Mouse (Mus musculus) kidney, postnatal 0 days (tissue): ENCODE measurements around the gene Dusp28. TPM values are rescaled to one million over a fixed set of nuclear protein-coding genes. Genes with fewer than 3 reads are reported as not detected.
"Not testable (repeated sequence)": the region's sequence is repeated elsewhere in the genome, so short reads cannot be mapped to it uniquely, and the experiment has no call there.

ENCODE experiments used
- ATAC-seq: fragments of 200-750 bp; cut with Nextera tagmentation; replicated peaks from 2 replicates; pipeline ENCODE4 v1.8.0; 2017; ENCODE audit warnings: low read depth, moderate number of reproducible peaks, moderate TSS enrichment, moderate library complexity; ENCODE audit not compliant: low FRiP score
- DNase-seq: peaks from one replicate; pipeline ENCODE4 v3.0.0-alpha.2; 2016; ENCODE audit warnings: low spot score
- H3K27ac ChIP-seq: fragments of 300-500 bp; sonication (generic); 2 replicates; pipeline ENCODE4 v1.5.1; 2014; ENCODE audit warnings: mild to moderate bottlenecking
- H3K27me3 ChIP-seq: fragments of 300-500 bp; sonication (generic); 2 replicates; pipeline ENCODE4 v1.6.1; 2014; ENCODE audit warnings: low read length, mixed read lengths; ENCODE audit not compliant: insufficient read depth
- H3K36me3 ChIP-seq: fragments of 300-500 bp; sonication (generic); 2 replicates; pipeline ENCODE4 v1.6.1; 2014; ENCODE audit warnings: low read length, mixed read lengths; ENCODE audit not compliant: insufficient read depth
- H3K4me1 ChIP-seq: fragments of 300-500 bp; sonication (generic); replicated peaks from 2 replicates; pipeline ENCODE4 v1.6.1; 2014; ENCODE audit warnings: antibody characterized with exemption, low read length, mixed read lengths; ENCODE audit not compliant: insufficient read depth
- H3K4me2 ChIP-seq: fragments of 300-500 bp; sonication (generic); 2 replicates; pipeline ENCODE4 v1.6.1; 2014; ENCODE audit warnings: mild to moderate bottlenecking, low read length, moderate library complexity, mixed read lengths
- H3K4me3 ChIP-seq: fragments of 300-500 bp; sonication (generic); replicated peaks from 2 replicates; pipeline ENCODE4 v1.5.1; 2014; ENCODE audit warnings: low read depth, low read length
- H3K9ac ChIP-seq: fragments of 300-500 bp; sonication (generic); 2 replicates; pipeline ENCODE4 v1.6.1; 2014; ENCODE audit warnings: low read depth, low read length
- H3K9me3 ChIP-seq: fragments of 300-500 bp; sonication (generic); replicated peaks from 2 replicates; pipeline ENCODE4 v1.6.1; 2016; ENCODE audit warnings: low read length, inconsistent platforms, mixed read lengths
- CTCF ChIP-seq: IDR thresholded peaks from 2 replicates; pipeline ENCODE4 v1.5.1; 2016; ENCODE audit warnings: antibody characterized with exemption, low read depth, mild to moderate bottlenecking, moderate library complexity
- WGBS: fragments of 180-500 bp; shearing (Covaris S2); extraction: QIAGEN DNeasy Blood & Tissue Kit; methylation state at CpG from one replicate; pipeline ENCODE4 v1.1.7; 2014; 5-methylcytosine and 5-hydroxymethylcytosine counted together
- polyA plus RNA-seq: library from polyadenylated mRNA; unstranded; fragments of >200 nt; fragmentation: Nextera tagmentation; extraction: Ambion mirVana; gene quantifications from 2 replicates; pipeline ENCODE4 v1.2.1, GENCODE M21; 2015

The Dusp28 gene
- polyA plus RNA-seq, 1 experiment from 2014 or later = 22.3 TPM

DNA sequence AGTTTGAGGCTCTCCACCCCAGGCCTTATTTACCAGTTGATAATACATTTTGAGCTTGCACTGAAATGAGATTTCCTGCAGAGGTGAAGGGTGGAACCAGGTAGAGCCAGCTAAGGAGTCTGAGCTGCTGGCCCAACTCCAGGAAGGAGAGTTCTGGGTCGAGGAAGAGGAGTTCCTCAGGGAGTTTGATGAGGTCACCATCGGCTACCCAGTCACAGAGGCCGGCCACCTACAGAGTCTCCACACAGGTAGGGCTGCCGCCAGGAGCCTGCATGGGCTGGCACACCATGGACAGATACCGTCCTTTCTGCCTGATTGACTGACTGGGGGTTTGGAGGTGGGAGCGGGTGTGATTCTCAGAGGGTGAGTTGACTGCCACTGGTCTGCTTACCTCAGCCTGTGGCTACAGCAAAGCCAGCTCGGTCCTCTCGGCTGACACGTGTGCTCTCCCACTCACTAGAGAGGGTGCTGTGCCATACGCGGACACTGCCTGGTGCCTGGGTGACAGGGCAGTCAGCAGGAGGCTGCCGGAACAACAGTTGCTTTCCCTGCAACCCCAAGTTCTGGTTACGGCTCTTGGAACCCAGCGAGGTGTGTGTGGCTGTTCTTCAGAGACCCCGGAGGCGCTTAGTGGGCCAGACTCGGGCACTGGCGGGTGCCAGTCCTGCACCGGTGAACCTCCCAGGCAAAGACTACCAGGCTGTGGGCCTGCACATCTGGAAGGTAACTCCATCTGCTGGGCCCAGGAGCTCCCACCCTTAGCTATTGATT, 36.6 kb downstream of the Dusp28 start:
- WGBS = 94% methylated on average over 19 of the region's 19 CpGs
- H3K4me3 ChIP-seq = no peak overlapping the region
- no peak for ATAC-seq
- H3K27me3 ChIP-seq = no peaks in the 10 kb centered on the region
- H3K9me3 ChIP-seq = no peaks in the 10 kb centered on the region
- TF ChIP-seq CTCF = no peak
- DNase-seq = no peak
- no peaks in the 10 kb centered on the region for H3K4me1 ChIP-seq
- no peak overlapping the region for H3K9ac ChIP-seq
- H3K4me2 ChIP-seq = no peak overlapping the region
- H3K36me3 ChIP-seq = peaks cover 70% of the 10 kb centered on the region
- no peak overlapping the region for H3K27ac ChIP-seq

DNA sequence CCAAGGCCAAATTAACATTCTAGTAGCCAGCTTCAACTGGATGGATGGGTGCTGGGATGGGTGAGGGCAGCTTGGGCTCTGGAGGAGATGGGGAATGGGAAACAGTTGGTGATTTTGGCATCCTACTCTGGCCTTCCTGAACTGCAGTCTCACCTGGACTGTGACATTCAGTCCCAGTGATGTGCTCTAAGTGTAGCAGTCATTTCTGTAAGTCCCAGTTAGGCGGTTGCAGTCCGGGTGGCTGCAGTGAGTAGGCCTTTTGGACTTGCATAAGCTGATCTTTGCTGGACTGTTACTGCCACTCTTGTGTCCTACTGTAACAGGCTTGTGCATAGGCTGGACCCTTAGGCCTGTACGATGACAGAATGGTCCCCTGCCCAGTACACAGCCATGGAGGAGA, 41.2 kb downstream of the Dusp28 start:
- H3K27ac ChIP-seq = no peak overlapping the region
- no peak for ATAC-seq
- 97% methylated on average over 3 of the region's 3 CpGs for WGBS
- H3K4me1 ChIP-seq = no peaks in the 10 kb centered on the region
- H3K9me3 ChIP-seq = no peaks in the 10 kb centered on the region
- H3K4me2 ChIP-seq = no peak overlapping the region
- DNase-seq = no peak
- H3K27me3 ChIP-seq = no peaks in the 10 kb centered on the region
- H3K4me3 ChIP-seq = no peak overlapping the region
- H3K36me3 ChIP-seq = peaks cover 37% of the 10 kb centered on the region
- TF ChIP-seq CTCF = no peak
- H3K9ac ChIP-seq = no peak overlapping the region

DNA sequence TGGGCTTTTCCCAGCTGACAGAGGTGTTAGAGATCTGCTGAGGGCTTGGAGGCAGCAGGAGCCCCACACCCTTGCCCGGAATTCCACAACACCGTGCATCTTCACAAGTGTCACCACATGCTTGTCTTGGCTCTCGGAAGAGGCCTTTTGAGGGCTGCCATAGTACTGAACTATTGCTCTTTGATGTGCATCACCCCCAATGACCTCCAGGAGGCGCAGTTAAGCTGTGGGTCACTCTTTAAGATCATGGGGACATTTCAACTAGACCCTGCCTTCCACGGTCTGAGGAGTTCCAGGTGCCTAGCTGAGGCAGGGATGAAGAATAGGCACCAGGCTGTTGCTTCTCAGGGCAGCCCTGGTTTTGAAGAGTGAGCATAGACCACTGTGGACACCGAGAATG, 42.6 kb downstream of the Dusp28 start:
- no peak overlapping the region for H3K4me2 ChIP-seq

DNA sequence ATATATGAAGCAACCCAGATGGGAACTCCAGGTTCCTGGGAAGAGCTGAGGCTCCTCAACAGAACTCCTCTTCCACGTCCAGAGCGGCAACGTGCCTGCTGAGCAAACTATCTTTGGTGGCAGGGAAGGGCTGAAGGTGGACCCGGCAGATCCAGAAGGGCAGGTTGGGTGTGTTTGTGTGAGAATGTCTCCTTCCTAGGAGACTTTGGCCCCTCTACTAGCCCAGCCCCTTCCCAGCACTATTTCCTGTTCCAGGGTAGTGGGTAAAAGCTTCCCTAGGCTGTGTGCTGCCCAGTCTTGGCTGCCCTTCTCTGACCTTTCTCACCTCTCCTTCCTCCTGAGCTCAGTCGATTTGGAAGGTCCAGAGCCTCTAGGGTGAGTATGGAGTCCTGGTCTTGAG, 43.8 kb downstream of the Dusp28 start, which contains the start of gene Gpr35:
TSS of gene Gpr35 (plus strand) at position 259 of the 400 bp plus-strand sequence.
- Histone ChIP-seq H3K27ac (no peak within 1 kb of the TSS), H3K4me1 (no peaks in the 10 kb centered on the region), H3K4me3 (no peak within 1 kb of the TSS), H3K4me2 (no peak within 1 kb of the TSS), H3K27me3 (no peaks in the 10 kb centered on the region), H3K9me3 (no peaks in the 10 kb centered on the region), H3K9ac (no peak within 1 kb of the TSS), H3K36me3 (peaks cover 17% of the 10 kb centered on the region)
- WGBS = 80% methylated on average over 5 of the region's 5 CpGs
- TF ChIP-seq CTCF = no peak
- ATAC-seq = peak; percentile 42; the same call in 1 of the 2 replicates
- no peak for DNase-seq

More for the DNA sequence above, 42.6 kb downstream of the Dusp28 start:
- 55% methylated on average over 6 of the region's 6 CpGs for WGBS
- ATAC-seq = no peak
- Histone ChIP-seq H3K9me3 (no peaks in the 10 kb centered on the region), H3K9ac (no peak overlapping the region), H3K4me1 (no peaks in the 10 kb centered on the region), H3K4me3 (no peak overlapping the region), H3K27ac (no peak overlapping the region), H3K27me3 (no peaks in the 10 kb centered on the region), H3K36me3 (peaks cover 29% of the 10 kb centered on the region)
- peak; percentile 59 for TF ChIP-seq CTCF
- no peak for DNase-seq

DNA sequence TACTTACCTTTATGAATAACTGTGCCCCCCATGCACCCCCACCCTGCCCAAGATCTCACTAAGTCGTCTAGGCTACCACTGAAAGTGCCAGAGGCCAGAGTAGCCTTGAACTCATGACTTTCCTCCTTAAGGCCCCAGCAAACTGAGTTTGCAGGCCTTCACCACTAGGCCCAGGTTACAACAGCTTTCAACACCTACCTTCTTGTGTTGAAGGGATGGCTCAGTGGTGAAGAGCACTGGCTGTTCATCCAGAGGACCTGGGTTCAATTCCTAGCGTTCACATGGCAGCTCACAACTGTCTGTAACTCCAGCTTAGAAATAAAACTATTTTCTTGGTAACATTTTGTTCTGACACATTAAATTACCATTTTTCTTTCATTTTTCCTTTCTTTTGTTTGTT, 46.9 kb downstream of the Dusp28 start:
- WGBS = 71% methylated on average over 2 of the region's 2 CpGs

DNA sequence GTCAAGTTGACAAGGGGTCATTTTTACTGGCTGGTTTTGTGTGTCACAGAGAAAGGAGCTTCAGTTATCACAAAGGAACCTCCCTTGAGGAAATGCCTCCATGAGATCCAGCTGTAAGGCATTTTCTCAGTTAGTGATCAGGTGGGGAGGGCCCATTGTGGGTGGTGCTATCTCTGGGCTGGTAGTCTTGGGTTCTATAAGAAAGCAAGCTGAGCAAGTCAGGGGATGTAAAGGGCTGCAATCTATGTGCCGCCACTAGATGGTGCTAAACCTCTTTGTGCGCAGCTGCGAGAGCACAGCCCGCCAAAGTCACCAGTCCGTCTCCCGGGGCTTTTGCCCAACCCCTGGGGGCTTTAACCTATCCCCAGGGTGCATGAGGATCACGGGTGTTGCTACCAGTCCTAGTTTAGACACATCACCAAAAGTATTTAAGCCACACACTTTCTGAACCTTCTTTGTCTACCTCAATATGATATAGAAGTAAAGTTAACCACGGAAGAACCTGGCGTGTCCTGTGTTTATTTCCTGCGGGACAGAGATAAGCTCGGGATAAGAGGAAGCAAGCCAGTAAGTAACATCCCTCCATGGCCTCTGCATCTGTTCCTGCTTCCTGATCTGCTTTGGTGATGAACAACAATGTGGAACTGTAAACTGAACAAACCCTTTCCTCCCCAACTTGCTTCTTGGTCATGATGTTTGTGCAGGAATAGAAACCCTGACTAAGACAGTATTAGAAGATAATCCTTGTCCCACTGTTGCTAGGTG, 50.0 kb downstream of the Dusp28 start:
- H3K9ac ChIP-seq, ATAC-seq: not testable (repeated sequence)

More for the DNA sequence above, 46.9 kb downstream of the Dusp28 start:
- Histone ChIP-seq H3K27me3 (no peaks in the 10 kb centered on the region), H3K9me3 (no peaks in the 10 kb centered on the region), H3K4me3 (no peak overlapping the region), H3K4me1 (no peaks in the 10 kb centered on the region), H3K36me3 (no peaks in the 10 kb centered on the region), H3K9ac (no peak overlapping the region), H3K4me2 (no peak overlapping the region), H3K27ac (no peak overlapping the region)
- DNase-seq (no peak), ATAC-seq (no peak)
- no peak for TF ChIP-seq CTCF

More for the DNA sequence above, 50.0 kb downstream of the Dusp28 start:
- WGBS = 5% methylated on average over 11 of the region's 11 CpGs
- TF ChIP-seq CTCF = peak; percentile 78
- H3K4me2 ChIP-seq = peak overlapping the region; percentile 30
- H3K27me3 ChIP-seq, H3K4me3 ChIP-seq, H3K27ac ChIP-seq, H3K36me3 ChIP-seq, DNase-seq, H3K4me1 ChIP-seq, H3K9me3 ChIP-seq: not testable (repeated sequence)

Other genes with a start within 250 kb of the Dusp28 start
- gene Gpc1, start 75.3 kb upstream of the Dusp28 start, polyA plus RNA-seq = 38.7 and 39.8 TPM in 2 replicates
- gene Ankmy1, start 4.1 kb upstream of the Dusp28 start, polyA plus RNA-seq = 0.14 and 0.43 TPM in 2 replicates
- 39.3 and 39.4 TPM in 2 replicates for gene Rnpepl1, start 3.8 kb downstream of the Dusp28 start, polyA plus RNA-seq
- gene Capn10, start 27.4 kb downstream of the Dusp28 start, polyA plus RNA-seq = 31.0 and 32.2 TPM in 2 replicates
- 0.19 and 0.42 TPM in 2 replicates for gene Gpr35, start 43.9 kb downstream of the Dusp28 start, polyA plus RNA-seq
- gene Aqp12, start 99.4 kb downstream of the Dusp28 start, polyA plus RNA-seq = not detected in 2 replicates
- 3.7 and 4.8 TPM in 2 replicates for gene Kif1a, start 195.0 kb downstream of the Dusp28 start, polyA plus RNA-seq
- gene Agxt, start 228.3 kb downstream of the Dusp28 start, polyA plus RNA-seq = 0.24 and 0.33 TPM in 2 replicates